Mouse (Mus musculus): ENCODE measurements around the gene Aatk.
A peak's percentile ranks its signal among the peaks of the same experiment; 100 is the strongest.

Aatk gene

DNA sequence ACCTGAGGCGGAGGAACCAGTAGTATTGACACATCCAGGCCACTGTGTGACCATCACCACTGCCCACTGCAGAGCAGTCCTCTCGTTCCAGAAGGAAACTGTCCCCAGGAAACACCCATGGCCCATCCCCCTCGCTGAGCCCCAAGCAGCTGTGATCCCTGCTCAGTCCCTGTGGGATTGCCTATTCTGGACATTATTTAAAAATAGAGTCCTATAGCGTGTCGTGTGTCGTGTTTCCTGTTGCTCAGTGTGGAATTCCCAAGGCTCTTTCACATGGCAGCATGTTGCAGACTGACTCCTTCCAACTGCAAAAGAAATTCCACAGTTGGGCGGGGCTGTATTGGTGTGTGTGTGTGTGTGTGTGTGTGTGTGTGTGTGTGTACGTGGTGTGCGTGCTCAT is 5.3 kb upstream of the Aatk start:
- DNase-seq (ENCODE audit: low spot score) = no peak

DNA sequence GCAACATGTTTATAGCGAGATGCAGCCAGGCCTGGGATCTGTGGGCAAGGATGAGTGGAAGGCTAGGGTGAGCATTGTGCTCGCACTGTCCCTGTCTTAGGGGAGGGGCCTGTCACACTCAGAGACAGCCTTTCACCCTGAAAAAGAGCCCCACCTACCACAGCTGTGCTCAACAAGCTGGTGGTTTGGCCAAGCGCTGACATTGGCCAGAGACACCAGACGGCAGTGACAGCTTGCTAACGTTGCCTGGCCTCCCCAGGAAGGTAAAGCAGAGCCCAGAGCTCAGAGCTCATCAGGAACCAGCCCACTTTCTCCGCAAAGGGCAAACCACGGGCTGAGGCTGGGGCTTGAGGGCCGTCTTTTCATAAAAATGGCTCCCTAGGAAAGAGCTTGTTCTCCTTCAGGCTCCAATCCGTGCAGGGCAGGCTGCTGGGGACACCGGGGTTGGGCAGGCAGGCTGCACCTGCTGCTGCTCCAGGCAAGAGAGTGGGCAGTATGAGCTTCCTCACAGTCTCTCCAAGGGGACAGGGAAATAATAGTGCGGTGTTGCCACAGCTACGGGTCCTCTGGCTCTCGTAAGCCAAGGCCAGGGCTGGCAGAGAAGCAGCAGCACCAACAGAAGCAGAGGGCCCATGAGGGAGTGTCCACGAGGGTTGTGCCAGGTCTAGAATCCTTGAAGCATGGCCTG is 4.3 kb upstream of the Aatk start:
- DNase-seq (ENCODE audit: low spot score) = no peak

DNA sequence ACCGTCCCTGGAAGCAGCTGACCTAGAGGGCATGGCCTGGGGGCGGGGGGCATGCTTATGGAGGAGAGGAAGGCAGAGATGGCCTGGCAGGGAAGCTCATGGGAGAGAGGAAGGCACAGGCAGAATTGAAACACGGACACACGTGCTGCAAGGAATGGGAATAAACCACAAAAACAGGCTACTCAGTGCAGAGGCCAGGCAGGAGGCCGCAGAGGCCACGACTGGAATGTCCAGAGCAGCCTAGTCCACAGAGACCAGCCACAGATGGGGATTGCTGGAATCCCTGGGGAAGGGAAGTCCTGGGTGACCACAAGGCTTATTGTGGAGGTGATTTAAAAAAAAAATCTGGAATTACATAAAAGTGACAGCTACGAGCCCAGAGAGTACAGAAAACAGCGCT is 2.1 kb upstream of the Aatk start:
- no peak for DNase-seq (ENCODE audit: low spot score)

DNA sequence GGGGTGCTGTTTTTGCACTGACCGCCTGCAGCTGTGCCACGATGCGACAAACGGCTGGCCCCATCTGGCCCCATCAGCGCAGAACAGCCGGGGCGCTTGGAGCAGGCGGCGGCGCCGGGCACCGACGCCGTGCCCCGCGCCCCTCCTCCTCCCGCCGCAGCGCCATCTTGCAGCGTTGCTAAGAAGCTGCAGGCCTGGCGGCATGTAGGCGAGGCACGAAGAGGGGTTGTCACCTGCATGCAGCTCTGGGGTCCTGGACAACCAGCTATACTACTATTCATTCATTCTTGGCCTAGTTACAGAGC is 1.2 kb upstream of the Aatk start:
- DNase-seq (ENCODE audit: low spot score) = no peak

DNA sequence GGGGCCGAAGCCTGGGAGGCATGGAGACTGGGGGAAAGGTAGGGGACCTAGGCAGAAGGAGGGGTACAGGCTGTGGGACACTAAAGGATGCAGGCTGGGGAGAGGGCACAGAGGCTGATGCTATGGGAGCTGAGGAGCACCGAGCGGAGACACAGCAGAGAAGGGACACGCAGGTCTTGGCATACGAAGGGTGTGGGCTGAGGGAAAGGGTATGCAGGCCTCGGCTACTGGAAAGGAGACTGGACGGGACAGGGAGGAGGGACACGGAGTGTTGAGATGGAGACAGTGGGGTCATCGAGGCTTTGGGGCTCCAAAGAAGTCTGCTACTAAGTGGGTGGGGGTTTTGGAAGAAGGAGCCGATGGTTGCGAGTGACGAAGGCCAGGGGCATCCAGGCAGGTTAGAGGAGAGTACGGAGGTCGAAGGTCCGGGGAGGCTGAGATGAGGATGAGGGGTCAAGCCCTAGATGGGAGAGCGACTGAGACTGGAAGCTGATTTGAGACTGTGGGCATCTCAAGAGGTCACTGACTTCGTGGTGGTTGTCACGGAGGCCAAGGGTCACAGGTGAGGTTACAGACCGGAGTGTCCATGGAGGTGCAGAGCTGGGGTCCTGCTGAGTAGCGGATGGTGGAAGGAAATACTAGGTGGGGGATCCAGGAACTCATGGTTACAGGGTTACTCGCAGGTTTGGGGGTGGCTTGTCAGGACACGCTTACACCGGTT is 724 bp upstream of the Aatk start:
- no peak for DNase-seq (ENCODE audit: low spot score)

DNA sequence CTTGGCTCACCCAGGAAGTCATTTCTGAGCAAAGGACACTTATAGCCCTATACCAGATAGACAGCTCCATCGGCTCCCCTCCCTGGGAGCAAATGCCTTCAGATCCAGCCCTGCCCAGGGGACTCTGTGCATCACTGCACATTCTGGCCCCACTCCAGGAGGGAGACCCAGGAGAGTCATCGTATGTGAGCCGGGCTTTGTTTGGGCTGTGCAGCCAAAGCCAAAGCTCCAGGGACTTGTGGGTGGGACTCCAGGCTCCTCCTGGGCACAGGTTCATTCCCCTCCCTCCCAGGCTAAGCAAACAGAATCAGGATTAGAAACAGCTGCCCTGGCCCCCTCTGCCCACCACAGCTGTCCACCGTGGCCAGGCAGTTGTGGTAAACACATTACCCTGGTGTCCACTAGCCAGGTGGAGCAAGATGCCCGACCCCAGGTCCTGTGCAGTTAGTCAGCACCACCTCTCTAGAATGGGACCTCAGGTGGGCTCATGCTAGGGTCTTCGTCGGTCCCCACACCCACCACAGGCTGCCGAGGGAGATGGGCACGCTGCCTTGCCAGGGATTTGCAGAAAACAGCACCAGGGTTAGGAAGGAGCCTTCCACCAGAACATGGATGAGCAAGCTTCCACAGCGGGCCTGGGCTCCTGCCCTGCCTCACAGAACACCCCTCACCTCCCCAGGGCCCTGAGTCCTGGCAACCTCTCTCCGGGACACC is 971 bp downstream of the Aatk start:
- DNase-seq (ENCODE audit: low spot score) = no peak

DNA sequence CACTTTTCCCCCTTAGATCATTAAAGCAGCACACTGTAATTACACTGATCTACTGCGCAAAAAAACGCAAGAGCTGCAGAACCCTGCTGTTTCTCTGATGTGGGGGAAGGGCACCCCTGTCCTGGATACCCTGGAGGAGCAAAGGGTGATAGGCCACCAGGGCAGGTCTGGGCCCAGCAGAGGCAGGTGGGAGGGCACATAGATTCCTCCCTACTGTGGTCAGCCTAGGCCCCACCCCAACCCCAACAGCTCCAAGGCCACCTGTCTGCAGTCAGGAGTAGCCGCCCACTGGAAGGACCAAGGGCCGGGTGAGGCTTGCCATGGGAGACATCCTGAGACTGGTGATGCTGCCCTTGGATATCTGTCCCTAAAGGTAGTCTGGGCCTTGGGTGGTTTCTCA is 1.6 kb downstream of the Aatk start:
- DNase-seq (ENCODE audit: low spot score) = no peak

DNA sequence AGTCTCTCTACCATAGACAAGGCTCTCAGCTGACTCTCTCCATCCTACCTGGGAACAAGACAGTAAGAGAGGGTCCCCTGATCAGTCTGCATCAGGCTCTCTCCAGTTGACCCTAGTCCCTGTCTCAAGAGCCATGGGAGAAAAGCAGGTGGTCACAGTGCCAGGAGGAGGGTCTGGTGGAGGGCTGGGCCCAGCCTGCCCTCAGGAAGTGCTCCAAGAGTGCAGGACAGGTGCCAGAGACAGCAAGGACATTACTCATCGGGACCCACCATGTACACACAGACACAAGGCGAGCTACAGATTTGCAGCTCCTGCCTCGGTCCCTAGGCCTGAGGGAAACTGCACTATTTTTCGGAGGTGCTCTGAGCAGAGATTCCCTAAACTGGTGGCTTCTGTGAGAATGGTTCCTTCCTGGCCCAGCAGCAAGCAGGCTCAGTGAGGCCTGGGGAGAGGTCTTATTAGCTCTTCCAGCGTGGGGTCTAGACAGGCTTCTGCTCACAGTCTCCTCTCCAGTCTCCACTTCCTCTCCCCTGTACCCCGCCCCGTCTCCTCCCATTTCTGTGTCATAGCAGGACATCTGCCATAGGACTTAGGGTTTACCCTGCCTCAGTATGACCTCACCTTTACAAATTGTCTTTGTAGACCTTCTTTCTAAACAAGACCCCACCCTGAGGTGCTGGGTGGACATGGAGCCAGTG is 4.7 kb downstream of the Aatk start:
- no peak for DNase-seq (ENCODE audit: low spot score)

DNA sequence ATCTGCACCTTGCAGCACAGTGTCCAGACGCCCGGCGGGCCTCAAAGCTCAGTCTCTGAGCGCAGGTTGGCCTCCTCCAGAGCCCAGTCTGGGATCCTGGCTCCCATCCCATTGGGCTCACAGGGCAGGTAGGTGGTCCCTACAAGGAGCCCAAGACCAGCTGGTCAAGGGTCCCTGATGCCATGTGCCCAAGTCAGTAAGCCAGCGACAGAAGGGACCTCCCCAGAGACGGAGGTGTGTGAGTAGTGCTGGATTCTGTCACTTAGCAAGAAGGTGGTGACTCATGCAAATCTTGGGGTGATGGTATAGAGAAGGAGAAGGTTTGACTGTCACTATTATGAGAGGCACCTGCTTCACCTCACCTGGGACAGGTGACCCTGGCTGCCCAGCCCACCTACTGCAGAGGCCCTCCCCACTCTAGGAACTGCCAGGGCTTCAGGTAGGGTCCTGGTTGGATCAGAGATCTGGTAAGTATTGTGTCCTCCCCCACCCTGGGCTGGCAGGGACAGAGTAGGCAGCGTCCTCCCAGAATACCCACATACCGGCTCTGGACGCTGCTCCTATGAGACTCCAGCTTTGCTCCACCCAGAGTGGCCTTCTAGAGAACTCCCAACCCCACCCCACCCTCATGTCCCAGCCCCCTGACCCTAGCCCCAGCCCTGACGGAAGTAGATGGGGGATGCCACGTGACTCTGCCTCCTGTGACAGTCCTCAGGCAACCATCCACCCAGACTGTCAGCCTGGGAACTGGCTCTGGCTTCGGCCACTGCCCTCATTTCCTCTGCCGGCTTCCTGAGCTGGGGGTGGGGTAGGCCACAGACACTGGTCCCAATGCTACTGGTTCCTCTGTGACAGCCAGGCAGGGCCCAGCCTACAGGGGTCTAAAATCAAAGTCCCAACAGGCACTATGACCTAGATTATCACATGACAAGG is 5.5 kb downstream of the Aatk start:
- no peak for DNase-seq (ENCODE audit: low spot score)

DNA sequence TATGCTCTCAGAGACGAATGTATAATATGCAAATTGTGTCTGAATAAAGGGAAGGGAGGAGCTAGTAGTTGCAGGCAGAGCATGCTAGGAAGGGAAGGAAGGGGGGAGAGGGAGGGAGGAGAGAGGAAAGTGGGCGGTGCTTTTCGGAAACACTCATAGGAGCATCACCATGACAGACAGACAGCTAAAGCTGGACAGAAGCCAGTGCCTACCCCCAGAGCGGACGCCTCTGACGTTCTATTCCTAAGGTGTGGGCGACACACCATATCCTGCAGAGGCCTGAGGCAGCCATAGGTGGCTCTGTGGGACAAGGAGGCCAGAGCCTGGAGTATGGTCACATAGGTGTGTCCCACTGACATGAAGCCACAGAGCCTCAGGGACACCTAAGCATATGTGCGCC is 6.5 kb downstream of the Aatk start:
- no peak for DNase-seq (ENCODE audit: low spot score)

DNA sequence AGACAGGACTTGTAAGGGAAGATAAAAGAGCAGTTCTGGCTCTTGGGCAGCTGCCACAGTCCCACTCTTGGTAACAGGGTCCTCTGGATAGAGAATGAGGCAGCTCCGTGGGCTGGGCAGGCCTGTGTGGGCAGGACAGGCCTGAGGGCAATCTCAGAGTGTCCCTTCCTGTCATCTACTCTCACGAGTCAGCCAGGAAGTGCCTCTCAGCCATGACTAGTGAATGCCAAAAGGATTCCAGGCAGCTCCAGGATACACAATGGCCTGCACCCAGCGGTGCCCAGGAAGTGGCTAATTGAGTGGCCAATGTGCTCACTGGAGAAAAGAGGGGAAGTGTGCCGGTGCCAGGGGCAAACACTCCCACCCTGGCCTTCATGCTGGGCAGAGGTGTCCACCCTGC is 7.4 kb downstream of the Aatk start:
- DNase-seq (ENCODE audit: low spot score) = no peak

DNA sequence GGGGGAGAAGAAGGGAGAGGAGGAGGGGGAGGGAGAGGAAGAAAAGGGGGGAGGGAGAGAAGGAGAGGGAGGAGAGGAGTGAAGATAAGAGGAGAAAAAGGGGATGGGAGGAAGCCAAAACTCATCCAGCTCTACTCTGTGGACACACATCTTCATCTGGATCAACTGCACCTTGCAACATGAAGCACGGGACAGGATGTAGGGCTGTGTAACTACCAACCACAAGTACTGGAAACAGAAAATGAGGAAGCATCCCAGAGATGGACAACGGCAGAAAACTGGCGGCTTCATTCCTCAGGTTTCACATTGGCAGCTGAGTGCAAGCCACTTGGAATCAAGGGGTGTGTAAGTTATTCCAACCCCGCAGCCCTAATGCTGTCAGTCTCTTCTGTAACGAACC is 12.2 kb downstream of the Aatk start:
- no peak for DNase-seq (ENCODE audit: low spot score)

DNA sequence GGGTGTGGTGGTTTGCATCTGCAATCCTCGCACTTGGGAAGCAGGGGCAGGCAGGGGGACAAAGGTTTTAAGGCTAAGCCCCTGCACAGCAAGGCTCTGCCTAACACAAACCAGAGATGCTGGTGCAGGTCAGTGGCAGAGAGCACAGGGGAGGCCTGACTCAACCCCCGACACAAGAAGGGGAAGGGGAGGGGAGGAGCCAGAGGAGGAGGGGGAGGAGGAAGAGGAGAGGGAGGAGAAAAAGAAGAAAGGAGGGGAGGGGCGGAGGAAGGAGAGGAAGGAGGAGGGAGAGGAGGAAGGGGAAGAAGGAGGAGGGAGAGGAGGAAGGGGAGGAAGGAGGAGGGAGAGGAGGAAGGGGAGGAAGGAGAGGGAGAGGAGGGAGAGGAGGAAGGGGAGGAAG is 12.7 kb downstream of the Aatk start:
- no peak for DNase-seq (ENCODE audit: low spot score)

DNA sequence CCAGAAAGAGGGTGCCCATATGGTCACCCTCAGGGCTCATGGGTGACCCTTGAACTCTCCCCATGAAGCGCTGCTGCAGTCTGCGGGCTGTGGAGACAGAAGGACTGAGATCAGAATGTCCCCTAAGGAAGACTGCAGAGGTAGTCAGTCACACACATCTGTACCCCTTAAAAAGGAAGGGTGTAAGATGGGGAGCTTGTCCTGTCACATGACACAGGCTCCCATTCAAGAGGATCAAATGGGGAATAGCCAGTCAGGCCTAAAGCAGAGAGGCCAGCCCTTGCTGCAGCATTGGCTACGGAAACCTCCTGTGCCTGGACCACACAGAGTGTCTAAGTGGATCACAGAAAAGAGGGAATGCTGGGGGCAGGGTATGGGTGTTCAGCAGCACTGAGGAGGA is 13.5 kb downstream of the Aatk start:
- DNase-seq (ENCODE audit: low spot score) = no peak

DNA sequence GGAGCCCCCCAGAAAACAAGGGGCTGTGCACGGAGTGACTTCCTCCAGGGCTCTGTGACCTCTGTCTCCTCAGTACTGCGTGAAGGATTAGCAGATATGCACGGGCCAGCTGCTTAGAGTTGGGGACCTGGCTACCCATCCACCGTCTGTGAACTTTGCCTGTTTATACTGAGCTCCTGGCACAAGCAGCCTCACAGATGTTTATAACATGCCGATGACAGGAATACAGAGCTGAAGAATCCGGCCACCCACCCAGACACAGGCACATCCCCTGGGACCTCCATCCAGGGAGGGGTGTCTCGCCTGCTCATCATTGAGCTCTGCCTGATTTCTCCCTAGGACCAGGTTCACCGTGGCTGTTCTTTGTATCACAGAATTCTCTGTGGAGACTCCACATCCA is 14.9 kb downstream of the Aatk start:
- DNase-seq (ENCODE audit: low spot score) = no peak

DNA sequence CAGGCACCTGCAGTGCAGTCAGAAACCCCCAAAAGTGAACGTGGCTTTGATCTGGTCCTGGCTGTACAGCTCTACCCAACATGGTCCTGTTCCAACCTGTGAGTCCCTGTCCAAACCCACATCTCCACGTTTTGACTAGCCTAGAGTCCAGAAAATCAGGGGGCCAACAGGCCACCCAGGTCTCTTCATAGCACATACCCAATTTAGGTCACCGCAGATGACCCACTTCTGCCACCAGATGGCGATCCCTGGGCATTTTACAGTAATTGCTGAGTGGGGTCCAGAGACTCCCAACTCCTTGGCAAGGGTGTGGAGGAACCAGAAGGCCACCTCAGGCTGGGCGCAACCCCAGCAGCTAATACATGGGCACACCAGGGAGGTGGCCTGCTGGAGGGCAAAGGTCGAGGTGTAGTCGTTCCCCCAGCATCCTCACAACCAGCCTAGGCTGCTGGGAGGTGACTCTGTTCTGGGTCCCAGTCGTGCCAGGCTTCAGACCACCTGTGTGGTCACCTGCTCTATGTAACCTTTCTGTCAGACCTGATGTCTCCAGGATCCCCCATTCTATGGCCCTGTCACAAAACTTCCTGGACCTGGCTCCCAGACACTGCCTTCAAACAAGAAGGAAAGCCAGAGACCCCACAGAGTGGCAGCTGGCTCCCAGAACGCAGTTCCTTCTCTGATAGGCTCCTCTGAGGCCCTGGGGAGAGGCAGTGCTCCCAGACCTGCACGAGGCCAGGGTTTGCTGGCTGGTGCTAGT is 16.6 kb downstream of the Aatk start:
- peak; percentile 40 for DNase-seq (ENCODE audit: low spot score)

DNA sequence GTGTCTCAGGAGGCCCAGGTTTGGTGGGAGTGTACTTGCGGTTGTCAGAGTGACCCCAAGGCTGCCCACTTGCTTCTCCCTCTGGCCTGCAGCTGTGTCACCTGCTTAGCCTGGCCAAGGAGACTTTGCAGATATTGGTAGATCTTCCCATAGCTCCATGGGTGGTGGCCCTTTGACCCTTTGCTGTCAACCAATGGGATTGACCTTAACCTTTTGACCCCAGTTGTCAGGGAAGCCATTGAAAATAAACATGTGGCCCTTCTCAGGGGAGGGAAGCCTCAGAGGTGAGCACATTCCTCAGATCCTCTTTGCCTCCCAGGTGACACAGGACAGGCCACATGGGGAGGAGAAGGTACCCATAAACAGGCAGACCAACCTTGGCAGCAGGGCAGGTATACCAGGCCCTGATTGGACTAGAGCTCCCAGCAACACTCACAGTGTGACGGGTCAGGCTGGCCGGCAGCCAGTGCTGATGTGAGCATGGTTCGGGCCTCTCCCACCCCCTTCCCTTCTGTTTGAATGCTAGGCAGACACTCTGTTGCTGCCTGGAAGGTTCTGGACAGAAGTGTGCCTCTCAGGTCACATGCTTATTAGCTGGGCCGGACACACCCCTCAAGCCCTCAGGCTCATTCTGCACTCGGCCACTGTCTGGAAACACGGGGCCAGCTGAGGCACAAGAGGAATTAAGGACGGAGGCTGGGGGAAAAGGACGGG is 17.4 kb downstream of the Aatk start:
- DNase-seq (ENCODE audit: low spot score) = no peak

DNA sequence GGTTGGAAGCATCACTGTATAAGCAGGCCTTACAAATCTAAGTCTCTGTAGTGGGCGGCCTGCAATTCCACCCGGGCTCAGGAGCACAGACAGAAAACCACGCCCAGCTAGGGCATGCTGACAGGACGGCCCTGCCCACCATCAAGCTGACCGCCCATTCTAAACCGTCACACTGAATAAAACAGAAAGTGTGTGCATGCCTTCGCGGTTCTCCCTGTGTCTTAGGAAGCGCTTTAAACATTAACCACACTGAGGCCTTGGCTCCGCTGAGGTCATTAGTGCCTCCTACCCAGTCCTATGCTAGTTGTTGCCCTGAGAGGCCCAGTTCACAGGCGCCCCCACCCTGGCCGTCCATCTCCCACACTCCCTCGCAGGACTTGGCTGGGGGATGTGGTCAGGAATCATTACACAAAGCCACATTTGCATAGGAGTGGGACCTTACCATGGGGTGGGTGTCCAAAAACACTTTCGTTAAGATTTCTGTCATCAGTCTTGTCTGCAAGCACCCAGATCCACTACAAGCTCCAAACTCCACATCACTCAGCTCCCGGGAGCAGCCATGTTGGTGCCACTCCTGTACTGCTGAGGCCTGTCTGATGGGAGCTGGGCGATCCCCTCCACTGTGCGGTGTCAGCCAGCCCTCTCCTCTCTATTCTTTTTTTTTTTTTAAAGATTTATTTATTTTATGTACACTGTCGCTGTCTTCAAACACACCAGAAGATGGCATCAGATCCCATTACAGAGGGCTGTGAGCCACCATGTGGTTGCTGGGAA is 18.5 kb downstream of the Aatk start:
- no peak for DNase-seq (ENCODE audit: low spot score)

DNA sequence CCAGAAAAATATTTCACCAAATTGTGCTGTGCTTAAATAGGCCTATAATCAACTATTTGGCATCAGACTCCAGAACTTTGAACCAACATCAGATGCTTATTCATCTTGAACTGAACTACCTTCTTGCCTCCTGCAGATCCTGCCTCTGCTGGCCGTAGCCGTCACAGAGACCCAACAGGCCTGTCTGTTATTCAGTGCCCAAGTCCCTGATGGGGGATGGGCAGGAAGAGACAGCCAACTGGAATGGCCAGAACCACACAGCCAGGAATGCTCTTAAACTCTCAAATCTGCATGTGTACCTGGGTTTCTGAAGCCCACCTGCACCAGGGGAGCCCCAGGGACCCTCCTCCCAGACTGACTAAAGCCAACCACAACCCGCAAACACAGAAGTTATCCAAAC is 20.0 kb downstream of the Aatk start:
- no peak for DNase-seq (ENCODE audit: low spot score)

DNA sequence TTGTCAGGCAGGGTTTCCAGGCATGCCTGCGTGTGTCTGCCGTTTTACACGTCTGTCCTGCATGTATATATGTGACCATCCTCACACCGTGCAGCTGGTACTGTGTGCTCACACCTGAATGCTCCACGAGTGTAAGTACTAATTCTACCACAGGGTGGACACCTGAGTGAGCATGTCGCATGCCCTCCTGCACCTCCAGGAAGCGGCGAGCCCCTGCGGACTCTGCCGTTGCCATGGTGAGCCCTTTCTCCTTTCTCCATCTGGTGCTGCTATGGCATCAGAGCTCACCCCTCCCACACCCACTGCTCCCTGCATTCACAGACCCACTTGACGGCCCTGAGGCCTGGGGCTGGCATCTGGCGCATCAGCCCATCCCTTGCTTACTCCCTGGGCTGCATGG is 24.1 kb downstream of the Aatk start:
- DNase-seq (ENCODE audit: low spot score) = no peak
